Mouse (Mus musculus) brain, embryonic 14.5 days (tissue): ENCODE measurements around the gene Speg.

ENCODE experiments used
- CTCF ChIP-seq: fragments of 200-500 bp; IDR thresholded peaks from 2 replicates; pipeline ENCODE4 v1.5.1; 2012; ENCODE audit warnings: inconsistent platforms, mild to moderate bottlenecking, moderate library complexity, borderline replicate concordance; ENCODE audit not compliant: insufficient read depth, insufficient read length; ENCODE audit errors: extremely low read depth
- POLR2A ChIP-seq: fragments of 200-500 bp; IDR thresholded peaks from 2 replicates; pipeline ENCODE4 v1.6.1; 2012; ENCODE audit warnings: mild to moderate bottlenecking, inconsistent platforms, borderline replicate concordance; ENCODE audit not compliant: poor library complexity, insufficient read depth, insufficient read length, severe bottlenecking; ENCODE audit errors: extremely low read depth

- TF ChIP-seq CTCF (no peak), POLR2A (no peak)
Observed at GRCm38 (mm10) chr1:75438782-75439181, 63.7 kb downstream of the Speg start.
